Mouse (Mus musculus) CD8-positive naive resting alpha-beta T cell, adult 57 days (primary cell): ENCODE results near the gene Gzmb. TPM values are rescaled to one million over a fixed set of nuclear protein-coding genes. Genes with fewer than 3 reads are reported as not detected.

Source experiments
- total RNA-seq: library from RNA; stranded (reverse); gene quantifications from one replicate; pipeline ENCODE4 v1.2.4, GENCODE M21; 2023

The Gzmb gene
- 2.5 TPM for total RNA-seq

GRCm38 (mm10) chr14:56262153-56262552 is at the start of gene Gzmb:
Gene Gzmb, minus strand, starts transcription at chr14:56262260.

DNA sequence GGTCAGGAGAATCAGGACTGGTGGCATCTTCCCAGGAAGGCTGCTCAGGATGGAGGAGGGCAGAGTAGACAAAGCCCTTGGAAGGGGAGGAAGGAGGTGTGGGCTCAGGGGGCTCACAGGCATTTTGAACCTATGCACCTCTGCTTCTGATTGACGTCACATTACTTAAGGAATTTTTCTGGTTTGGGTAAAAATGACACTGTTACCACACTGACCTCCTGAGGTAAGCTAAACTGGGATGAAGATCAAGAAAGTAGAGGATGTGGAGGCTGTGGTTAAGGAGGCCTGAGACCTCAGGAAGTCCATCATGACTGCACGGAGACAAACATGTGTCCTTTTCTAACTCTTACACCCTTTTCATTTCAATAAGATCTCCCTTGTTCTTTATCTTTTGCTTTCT is 27.5 kb downstream of the Gzmb start, which contains the start of gene Gzmc:
Gene Gzmc, minus strand, starts transcription at position 101 of the 400 bp plus-strand sequence.

GRCm38 (mm10) chr14:56211317-56211716 is 50.7 kb downstream of the Gzmb start, which contains the start of gene Gzmf:
Gene Gzmf, minus strand, starts transcription at chr14:56211417.

Other genes starting within 250 kb of the Gzmb start
- not detected for gene Mcpt1, start 244.3 kb downstream of the Gzmb start, total RNA-seq
- not detected for gene Mcpt9, start 231.8 kb downstream of the Gzmb start, total RNA-seq
- not detected for gene Mcpt2, start 220.2 kb downstream of the Gzmb start, total RNA-seq
- gene Mcpt4, start 199.9 kb downstream of the Gzmb start, total RNA-seq, result not detected
- gene Mcpt8, start 177.0 kb downstream of the Gzmb start, total RNA-seq, result not detected
- not detected for gene Ctsg, start 159.7 kb downstream of the Gzmb start, total RNA-seq
- gene Gzme, start 141.6 kb downstream of the Gzmb start, total RNA-seq, result not detected
- not detected for gene Gzmd, start 129.7 kb downstream of the Gzmb start, total RNA-seq
- not detected for gene Gzmg, start 102.7 kb downstream of the Gzmb start, total RNA-seq
- not detected for gene Gzmn, start 87.7 kb downstream of the Gzmb start, total RNA-seq
- gene Gzmf, start 50.8 kb downstream of the Gzmb start, total RNA-seq, result not detected
- gene Gzmc, start 27.6 kb downstream of the Gzmb start, total RNA-seq, result 0.61 TPM
- gene Atp12a, start 102.8 kb upstream of the Gzmb start, total RNA-seq, result not detected
- gene Rnf17, start 140.3 kb upstream of the Gzmb start, total RNA-seq, result not detected